In genomic region chr6:84318774-84319173, GRCm38 (mm10) we compare ENCODE assay signal across 8 mouse cellular contexts.
DNase-seq lines count a peak whose midpoint lies in the region; ATAC-seq and TF ChIP-seq lines count a peak whose summit lies in the region.

No protein-coding gene starts in this region.

- no peaks in the 10 kb centered on the region for H3K27me3 ChIP-seq in embryonic facial prominence, embryonic 15.5 days
- H3K27me3 ChIP-seq in neural tube, embryonic 13.5 days = peaks cover 30% of the 10 kb centered on the region

- H3K4me3 ChIP-seq in embryonic facial prominence, embryonic 15.5 days (replicated peaks) = no peak overlapping the region
- H3K4me3 ChIP-seq in layer of hippocampus, adult 2 months = no peak overlapping the region
- no peak overlapping the region for H3K4me3 ChIP-seq in neural tube, embryonic 13.5 days

- H3K27ac ChIP-seq in embryonic facial prominence, embryonic 15.5 days (replicated peaks) = peak overlapping the region; percentile 74
- H3K27ac ChIP-seq in layer of hippocampus, adult 2 months = no peak overlapping the region
- no peak overlapping the region for H3K27ac ChIP-seq in neural tube, embryonic 13.5 days (replicated peaks)

- H3K4me1 ChIP-seq in embryonic facial prominence, embryonic 15.5 days = peaks cover 42% of the 10 kb centered on the region
- H3K4me1 ChIP-seq in neural tube, embryonic 13.5 days (replicated peaks) = peaks cover 13% of the 10 kb centered on the region

- WGBS in embryonic facial prominence, embryonic 15.5 days = 16% methylated on average over 4 of the region's 4 CpGs
- WGBS in neural tube, embryonic 13.5 days = 6% methylated on average over 4 of the region's 4 CpGs

- H3K9me3 ChIP-seq in embryonic facial prominence, embryonic 15.5 days (replicated peaks) = no peaks in the 10 kb centered on the region
- H3K9me3 ChIP-seq in neural tube, embryonic 13.5 days = no peaks in the 10 kb centered on the region

- DNase-seq in adrenal gland, adult 2 months = peak; percentile 17
- no peak for DNase-seq in adrenal gland, postnatal 25 days
- peak; percentile 38 for DNase-seq in 3T3-L1 (ENCODE audit: low read depth, low spot score)
- DNase-seq in layer of hippocampus, adult 2 months (ENCODE audit: low spot score in 2 of 2) = peak; percentile 75 to 77
- DNase-seq in urinary bladder, adult 18-20 months (ENCODE audit: low spot score in 2 of 2) = no peak
- DNase-seq in thymus, adult 18-20 months = no peak

- no peak overlapping the region for H3K4me2 ChIP-seq in embryonic facial prominence, embryonic 15.5 days (replicated peaks)
- H3K4me2 ChIP-seq in neural tube, embryonic 13.5 days = no peak overlapping the region

- no peaks in the 10 kb centered on the region for H3K36me3 ChIP-seq in embryonic facial prominence, embryonic 15.5 days
- H3K36me3 ChIP-seq in neural tube, embryonic 13.5 days = no peaks in the 10 kb centered on the region

- TF ChIP-seq CTCF in layer of hippocampus, adult 2 months (conservative IDR thresholded peaks at IDR 0.05) = no peak

- H3K9ac ChIP-seq in embryonic facial prominence, embryonic 15.5 days = no peak overlapping the region
- H3K9ac ChIP-seq in neural tube, embryonic 13.5 days = no peak overlapping the region

- no peak; the same call in 1 of the 2 replicates for ATAC-seq in embryonic facial prominence, embryonic 15.5 days (ENCODE audit: insufficient number of reproducible peaks, low FRiP score, low TSS enrichment, low read depth)
- ATAC-seq in neural tube, embryonic 13.5 days (ENCODE audit: low read depth) = peak; percentile 70

Comparison
In these comparisons a context has a peak if more than half of its experiments do, and no peak if none do; other contexts are left out.
1. DNase-seq: peak in adrenal gland, adult 2 months (single experiment), 3T3-L1 (single experiment) and layer of hippocampus, adult 2 months (2 of 2); none in adrenal gland, postnatal 25 days (single experiment), urinary bladder, adult 18-20 months (0 of 2) and thymus, adult 18-20 months (0 of 2).